Mouse (Mus musculus): ENCODE results near the gene Scn9a.

DNA sequence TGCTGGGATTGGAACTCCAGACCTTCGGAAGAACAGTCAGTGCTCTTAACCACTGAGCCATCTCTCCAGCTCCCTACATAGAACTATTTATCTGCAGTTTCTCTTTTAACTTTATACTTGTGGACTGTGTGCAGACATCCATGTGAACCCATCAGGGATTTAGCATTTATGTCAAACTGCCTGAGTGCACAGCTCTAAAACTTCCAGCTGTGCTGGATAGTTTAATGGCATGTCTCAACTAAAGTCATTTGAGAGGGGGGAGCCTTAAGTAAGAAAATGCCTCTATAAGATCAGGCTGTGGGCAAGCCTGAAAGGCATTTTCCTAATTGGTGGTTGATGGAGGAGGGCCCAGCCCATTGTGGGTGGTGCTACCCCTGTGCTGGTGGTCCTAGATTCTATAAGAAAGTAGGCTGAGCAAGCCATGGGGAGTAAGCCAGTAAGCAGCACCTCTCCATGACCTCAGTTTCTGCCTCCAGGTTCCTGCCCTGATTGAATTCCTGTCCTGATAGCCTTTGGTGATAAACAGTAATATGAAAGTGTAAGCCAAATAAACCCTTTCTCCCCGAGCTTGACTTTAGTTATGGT is 169.8 kb downstream of the Scn9a start:
- TF ChIP-seq CTCF (IDR thresholded peaks at IDR 0.05; ENCODE audit: borderline replicate concordance, insufficient read depth, low read length), result no peak
- TF ChIP-seq POLR2A (IDR thresholded peaks at IDR 0.05; ENCODE audit: low read depth, low read length), result no peak
